Mouse (Mus musculus) CH12.LX (cell line): Measurements from ENCODE around the gene B4galt2. TPM values are rescaled to one million over a fixed set of nuclear protein-coding genes. Genes with fewer than 3 reads are reported as not detected.

Source experiments
- DNase-seq: peaks from one replicate; pipeline ENCODE4 v3.0.0-alpha.2; 2013; ENCODE audit errors: extremely low read depth
- H3K27ac ChIP-seq: 2 replicates; pipeline ENCODE4 v1.5.1; 2012; ENCODE audit warnings: low read depth, mild to moderate bottlenecking, control low read depth, moderate library complexity; ENCODE audit not compliant: insufficient read depth
- H3K27me3 ChIP-seq: replicated peaks from 2 replicates; pipeline ENCODE3; 2012; ENCODE audit warnings: inconsistent platforms
- H3K36me3 ChIP-seq, 2 experiments: replicated peaks in 1 of 2; 2 replicates each; pipeline versions ENCODE3 to v1.6.1; 2012; ENCODE audit warnings: inconsistent platforms in 1 of 2, low read length in 1 of 2, mild to moderate bottlenecking in 1 of 2, mixed read lengths in 1 of 2, moderate library complexity in 1 of 2; ENCODE audit not compliant: control insufficient read depth in 1 of 2, insufficient read depth in 1 of 2
- H3K4me1 ChIP-seq, 2 experiments: 2 replicates each; pipeline ENCODE4 v1.6.1; 2012; ENCODE audit warnings: inconsistent platforms in 1 of 2, moderate library complexity in 1 of 2; ENCODE audit not compliant: insufficient read depth in 2 of 2, control insufficient read depth in 1 of 2
- H3K4me2 ChIP-seq: 2 replicates; pipeline ENCODE4 v1.6.1; 2012; ENCODE audit warnings: low read depth, mild to moderate bottlenecking, control low read depth; ENCODE audit not compliant: poor library complexity, insufficient read depth, severe bottlenecking
- H3K4me3 ChIP-seq, 3 experiments: fragments of 150-350 bp in 1 of 3; sonication (generic) in 1 of 3; replicated peaks in 1 of 3; 2 replicates each; pipeline versions ENCODE3 to v1.5.1; 2011 to 2012; ENCODE audit warnings: low read depth in 2 of 3, low read length in 2 of 3, mild to moderate bottlenecking in 2 of 3, moderate library complexity in 2 of 3, control low read depth in 1 of 3, improper control_type of control experiment in 1 of 3, inconsistent platforms in 1 of 3, mixed read lengths in 1 of 3; ENCODE audit not compliant: poor library complexity in 1 of 3
- H3K79me2 ChIP-seq: replicated peaks from 2 replicates; pipeline ENCODE4 v1.6.1; 2012; ENCODE audit warnings: mild to moderate bottlenecking, moderate library complexity; ENCODE audit not compliant: control insufficient read depth, poor library complexity, insufficient read depth, severe bottlenecking; ENCODE audit errors: extremely low read depth
- H3K9ac ChIP-seq: 2 replicates; pipeline ENCODE4 v1.6.1; 2012; ENCODE audit warnings: low read depth, mild to moderate bottlenecking, control low read depth, moderate library complexity; ENCODE audit not compliant: insufficient read depth
- H3K9me3 ChIP-seq: replicated peaks from 2 replicates; pipeline ENCODE3; 2012; ENCODE audit warnings: low read length, inconsistent platforms, mixed read lengths
- CHD2 ChIP-seq: IDR thresholded peaks from 2 replicates; pipeline ENCODE4 v1.6.1; 2011; ENCODE audit warnings: low read length, improper control_type of control experiment
- CTCF ChIP-seq, 2 experiments: IDR thresholded peaks in 1 of 2; conservative IDR thresholded peaks in 1 of 2; 2 replicates each; pipeline ENCODE4 v1.5.1; 2011 to 2012; ENCODE audit warnings: low read depth in 2 of 2, low read length in 2 of 2, improper control_type of control experiment in 1 of 2, inconsistent platforms in 1 of 2, mild to moderate bottlenecking in 1 of 2, moderate library complexity in 1 of 2
- E2F4 ChIP-seq: IDR thresholded peaks from 2 replicates; pipeline ENCODE4 v1.6.1; 2011; ENCODE audit warnings: low read depth, low read length, improper control_type of control experiment; ENCODE audit not compliant: insufficient replicate concordance
- ELF1 ChIP-seq: IDR thresholded peaks from 2 replicates; pipeline ENCODE4 v1.6.1; 2014; ENCODE audit warnings: low read depth, mild to moderate bottlenecking, inconsistent platforms, low read length, improper control_type of control experiment
- EP300 ChIP-seq: IDR thresholded peaks from 2 replicates; pipeline ENCODE4 v1.6.1; 2011; ENCODE audit warnings: low read length, improper control_type of control experiment
- JUND ChIP-seq: conservative IDR thresholded peaks from 2 replicates; pipeline ENCODE4 v1.6.1; 2011; ENCODE audit warnings: low read depth, low read length, improper control_type of control experiment
- KAT2A ChIP-seq: IDR thresholded peaks from 2 replicates; pipeline ENCODE4 v1.6.1; 2012; ENCODE audit warnings: low read length, improper control_type of control experiment, inconsistent platforms; ENCODE audit not compliant: insufficient replicate concordance
- MAFK ChIP-seq: IDR thresholded peaks from 2 replicates; pipeline ENCODE4 v1.6.1; 2011; ENCODE audit warnings: low read length, improper control_type of control experiment; ENCODE audit not compliant: insufficient replicate concordance
- MAX ChIP-seq: IDR thresholded peaks from 2 replicates; pipeline ENCODE4 v1.6.1; 2011; ENCODE audit warnings: low read length, improper control_type of control experiment
- MXI1 ChIP-seq: IDR thresholded peaks from 2 replicates; pipeline ENCODE4 v1.6.1; 2011; ENCODE audit warnings: mild to moderate bottlenecking, low read depth, low read length, improper control_type of control experiment
- MYC ChIP-seq: IDR thresholded peaks from 2 replicates; pipeline ENCODE4 v1.6.1; 2011; ENCODE audit warnings: low read depth, mild to moderate bottlenecking, improper control_type of control experiment, low read length
- NELFE ChIP-seq: IDR thresholded peaks from 2 replicates; pipeline ENCODE4 v1.6.1; 2011; ENCODE audit warnings: low read depth, low read length, improper control_type of control experiment
- NRF1 ChIP-seq: IDR thresholded peaks from 2 replicates; pipeline ENCODE4 v1.6.1; 2014; ENCODE audit warnings: low read depth, mild to moderate bottlenecking, inconsistent platforms, low read length, improper control_type of control experiment, moderate library complexity
- POLR2AphosphoS2 ChIP-seq: IDR thresholded peaks from 2 replicates; pipeline ENCODE4 v1.6.1; 2011; ENCODE audit warnings: low read depth, low read length, improper control_type of control experiment
- RAD21 ChIP-seq: IDR thresholded peaks from 2 replicates; pipeline ENCODE4 v1.6.1; 2011; ENCODE audit warnings: low read depth, mild to moderate bottlenecking, low read length, improper control_type of control experiment, moderate library complexity
- RCOR1 ChIP-seq: conservative IDR thresholded peaks from 2 replicates; pipeline ENCODE4 v1.6.1; 2012; ENCODE audit warnings: low read depth, mild to moderate bottlenecking, inconsistent platforms, low read length, improper control_type of control experiment
- UBTF ChIP-seq: IDR thresholded peaks from 2 replicates; pipeline ENCODE4 v1.6.1; 2012; ENCODE audit warnings: low read depth, mild to moderate bottlenecking, inconsistent platforms, low read length, improper control_type of control experiment, moderate library complexity
- USF2 ChIP-seq: conservative IDR thresholded peaks from 2 replicates; pipeline ENCODE4 v1.6.1; 2011; ENCODE audit warnings: low read depth, low read length, improper control_type of control experiment
- ZC3H11A ChIP-seq: IDR thresholded peaks from 2 replicates; pipeline ENCODE4 v1.6.1; 2012; ENCODE audit warnings: low read depth, mild to moderate bottlenecking, inconsistent platforms, low read length, improper control_type of control experiment
- ZKSCAN1 ChIP-seq: IDR thresholded peaks from 2 replicates; pipeline ENCODE4 v1.6.1; 2012; ENCODE audit warnings: low read depth, inconsistent platforms, low read length, improper control_type of control experiment, borderline replicate concordance
- ZMIZ1 ChIP-seq: IDR thresholded peaks from 2 replicates; pipeline ENCODE4 v1.6.1; 2012; ENCODE audit warnings: low read depth, mild to moderate bottlenecking, inconsistent platforms, low read length, improper control_type of control experiment
- dilution Hi-C: fragments of 300-500 bp; cut with MboI; formaldehyde crosslinking; loops from 2 replicates; pipeline ENCODE4 v1.14.3; 2020; ENCODE audit warnings: low sequenced_read_pairs; ENCODE audit not compliant: extremely low pct_unique_long_range_greater_than_20kb, extremely low pct_ligation_motif_present
- in situ Hi-C: fragments of 300-500 bp; cut with MboI; formaldehyde crosslinking; loops from 3 replicates; pipeline ENCODE4 v1.14.3; 2019; ENCODE audit warnings: low sequenced_read_pairs, low pct_ligation_motif_present, low pct_unique_long_range_greater_than_20kb, mixed read lengths
- polyA plus RNA-seq: library from polyadenylated mRNA; unstranded; fragments of >175 nt; gene quantifications from 2 replicates; pipeline ENCODE4 v1.2.1, GENCODE M21; 2012; ENCODE audit warnings: low read depth; ENCODE audit not compliant: insufficient read length
- total RNA-seq, 2 experiments: library from RNA; depleted of rRNA; stranded (reverse); fragments of 300-350 nt in 1 of 2; fragments of >200 nt in 1 of 2; gene quantifications; 2 replicates each; pipeline ENCODE4 v1.2.3; 2012 to 2014

B4galt2 gene
- total and polyA plus RNA-seq, 3 experiments = 0.14 to 0.25 TPM; not detected in 1

- no peak for DNase-seq
- TF ChIP-seq MAX (no peak), UBTF (no peak), NRF1 (no peak), CHD2 (no peak), JUND (no peak), ELF1 (no peak), ZMIZ1 (no peak), ZKSCAN1 (no peak), USF2 (no peak), RCOR1 (no peak), CTCF (conservative IDR thresholded peaks at IDR 0.05 in 1 of 2, IDR thresholded peaks at IDR 0.05 in 1 of 2; ENCODE audit: low read depth in 2 of 2, low read length in 2 of 2) (no peak), KAT2A (no peak), MXI1 (no peak), E2F4 (no peak), MYC (no peak)
- H3K36me3 ChIP-seq = peaks cover 27 to 84% of the 10 kb centered on the region in 2 experiments
- dilution Hi-C loops (no loop called here), in situ Hi-C loops (loop anchor here (25.0 kb wide), 1 partner anchor 243 kb away; no protein-coding TSS in a partner anchor)
- H3K27ac ChIP-seq = no peak overlapping the region
- H3K9me3 ChIP-seq = no peaks in the 10 kb centered on the region
- H3K79me2 ChIP-seq = no peaks in the 10 kb centered on the region
- H3K4me3 ChIP-seq = no peak overlapping the region
- H3K4me1 ChIP-seq = peaks cover 0 to 10% of the 10 kb centered on the region in 2 experiments; a peak in 2 of 4 replicates
- no peaks in the 10 kb centered on the region for H3K27me3 ChIP-seq
- H3K4me2 ChIP-seq = no peak overlapping the region
- no peak overlapping the region for H3K9ac ChIP-seq
Observed at GRCm38 (mm10) chr4:117844467-117844866, 38.8 kb downstream of the B4galt2 start.

- dilution Hi-C loops = no loop called here
- peaks cover 0 to 14% of the 10 kb centered on the region in 2 experiments; a peak in 2 of 4 replicates for H3K4me1 ChIP-seq
- in situ Hi-C loops = loop anchor here (25.0 kb wide), 1 partner anchor 244 kb away; no protein-coding TSS in a partner anchor
- H3K4me3 ChIP-seq = no peak overlapping the region
- no peak for TF ChIP-seq RAD21
- TF ChIP-seq ZC3H11A = no peak
- no peak for TF ChIP-seq NELFE
- no peak for TF ChIP-seq MAFK
- TF ChIP-seq KAT2A = no peak
- no peak for TF ChIP-seq POLR2AphosphoS2
- no peak for TF ChIP-seq EP300
- no peaks in the 10 kb centered on the region for H3K27me3 ChIP-seq
- no peak overlapping the region for H3K27ac ChIP-seq
- H3K79me2 ChIP-seq = no peaks in the 10 kb centered on the region
- no peak for DNase-seq
- H3K4me2 ChIP-seq = no peak overlapping the region
- H3K9ac ChIP-seq = no peak overlapping the region
- peaks cover 19 to 83% of the 10 kb centered on the region in 2 experiments for H3K36me3 ChIP-seq
- no peaks in the 10 kb centered on the region for H3K9me3 ChIP-seq
Observed at GRCm38 (mm10) chr4:117843101-117843500, 40.2 kb downstream of the B4galt2 start.
